Mouse (Mus musculus) liver, embryonic 11.5 days (tissue): ENCODE data around the gene Gnai1. TPM values are rescaled to one million over a fixed set of nuclear protein-coding genes. Genes with fewer than 3 reads are reported as not detected.
A peak's percentile ranks its signal among the peaks of the same experiment; 100 is the strongest.

Experiments
- ATAC-seq: fragments of 200-750 bp; cut with Nextera tagmentation; replicated peaks from 2 replicates; pipeline ENCODE4 v1.8.0; 2017; ENCODE audit warnings: moderate number of reproducible peaks, mild to moderate bottlenecking, moderate TSS enrichment, moderate library complexity; ENCODE audit not compliant: low FRiP score
- DNase-seq: peaks from one replicate; pipeline ENCODE4 v3.0.0-alpha.2; 2017; ENCODE audit warnings: low spot score
- H3K27ac ChIP-seq: fragments of 300-500 bp; sonication (generic); 2 replicates; pipeline ENCODE4 v1.5.1; 2014; ENCODE audit warnings: mild to moderate bottlenecking, low read depth, low read length, control low read depth
- H3K27me3 ChIP-seq: fragments of 300-500 bp; sonication (generic); replicated peaks from 2 replicates; pipeline ENCODE4 v1.6.1; 2014; ENCODE audit warnings: low read length, mixed read lengths; ENCODE audit not compliant: control insufficient read depth, insufficient read depth
- H3K36me3 ChIP-seq: fragments of 300-500 bp; sonication (generic); 2 replicates; pipeline ENCODE4 v1.6.1; 2014; ENCODE audit warnings: mild to moderate bottlenecking, low read length, moderate library complexity, mixed read lengths; ENCODE audit not compliant: control insufficient read depth, insufficient read depth
- H3K4me1 ChIP-seq: fragments of 300-500 bp; sonication (generic); replicated peaks from 2 replicates; pipeline ENCODE4 v1.6.1; 2014; ENCODE audit warnings: low read length, mixed read lengths; ENCODE audit not compliant: control insufficient read depth, insufficient read depth
- H3K4me2 ChIP-seq: fragments of 300-500 bp; sonication (generic); 2 replicates; pipeline ENCODE4 v1.6.1; 2014; ENCODE audit warnings: mild to moderate bottlenecking, control low read depth, moderate library complexity
- H3K4me3 ChIP-seq: fragments of 300-500 bp; sonication (generic); 2 replicates; pipeline ENCODE4 v1.5.1; 2014; ENCODE audit warnings: low read depth, low read length, control low read depth
- H3K9ac ChIP-seq: fragments of 300-500 bp; sonication (generic); 2 replicates; pipeline ENCODE4 v1.6.1; 2014; ENCODE audit warnings: low read depth, low read length, control low read depth
- H3K9me3 ChIP-seq: fragments of 300-500 bp; sonication (generic); 2 replicates; pipeline ENCODE4 v1.6.1; 2016; ENCODE audit warnings: low read length, inconsistent platforms, mixed read lengths; ENCODE audit not compliant: control insufficient read depth
- WGBS: fragments of 180-500 bp; shearing (Covaris S2); extraction: QIAGEN DNeasy Blood & Tissue Kit; methylation state at CpG from one replicate; pipeline ENCODE4 v1.1.7; 2014; 5-methylcytosine and 5-hydroxymethylcytosine counted together
- polyA plus RNA-seq: library from polyadenylated mRNA; unstranded; fragments of >200 nt; fragmentation: Nextera tagmentation; extraction: Ambion mirVana; gene quantifications from 2 replicates; pipeline ENCODE4 v1.2.1, GENCODE M21; 2014

Gene Gnai1
- polyA plus RNA-seq, result 7.4 and 7.5 TPM in 2 replicates

DNA sequence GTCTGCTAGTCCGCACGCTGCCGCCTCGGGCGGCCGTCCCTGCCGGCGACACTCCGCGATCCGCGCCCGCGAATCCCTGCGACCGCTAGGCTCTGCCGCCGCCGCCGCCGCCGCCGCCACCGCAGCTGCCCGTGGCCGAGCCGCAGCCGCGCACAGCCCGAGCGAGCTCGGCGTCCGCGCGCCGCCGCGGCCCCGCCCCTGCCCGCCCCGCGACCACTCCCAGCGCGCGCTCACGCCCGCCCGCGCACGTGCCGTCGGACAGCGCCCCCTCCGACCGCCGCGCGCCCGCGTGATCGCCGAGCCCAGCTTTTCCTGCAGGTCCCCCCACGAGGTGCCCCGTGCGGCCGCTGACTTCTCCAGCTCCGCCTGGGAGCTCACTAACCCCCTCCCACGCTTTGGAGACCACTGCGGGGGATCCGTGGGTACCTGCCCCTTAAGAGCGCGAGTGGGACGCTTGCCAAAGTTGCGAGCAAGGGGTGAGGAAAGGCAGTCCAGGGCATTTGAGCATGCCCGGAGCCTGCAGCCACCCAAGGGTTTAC lies at the start of gene Gnai1:
Gnai1 (minus strand) TSS at position 75 of the 539 bp plus-strand sequence.
- Histone ChIP-seq H3K9me3 (no peaks in the 10 kb centered on the region), H3K36me3 (no peaks in the 10 kb centered on the region), H3K27ac (no peak within 1 kb of the TSS), H3K4me2 (peak within 1 kb of the TSS; percentile 85), H3K4me1 (no peaks in the 10 kb centered on the region), H3K9ac (peak within 1 kb of the TSS; percentile 60), H3K27me3 (peaks cover 30% of the 10 kb centered on the region), H3K4me3 (peak within 1 kb of the TSS; percentile 64)
- WGBS, result 1% methylated on average over 56 of the region's 76 CpGs
- ATAC-seq (peak; percentile 85), DNase-seq (peak; percentile 73)

- no peaks in the 10 kb centered on the region for H3K9me3 ChIP-seq
- no peaks in the 10 kb centered on the region for H3K36me3 ChIP-seq
- H3K9ac ChIP-seq, result no peak overlapping the region
- H3K27ac ChIP-seq, result no peak overlapping the region
- H3K4me1 ChIP-seq, result no peaks in the 10 kb centered on the region
- H3K4me2 ChIP-seq, result no peak overlapping the region
- H3K27me3 ChIP-seq, result no peaks in the 10 kb centered on the region
- H3K4me3 ChIP-seq, result no peak overlapping the region
- ATAC-seq, result no peak
- WGBS, result 23% methylated on average over 2 of the region's 2 CpGs
- DNase-seq, result no peak
These were observed 7.7 kb upstream of the Gnai1 start for GRCm38 (mm10) chr5:18367864-18368263.

DNA sequence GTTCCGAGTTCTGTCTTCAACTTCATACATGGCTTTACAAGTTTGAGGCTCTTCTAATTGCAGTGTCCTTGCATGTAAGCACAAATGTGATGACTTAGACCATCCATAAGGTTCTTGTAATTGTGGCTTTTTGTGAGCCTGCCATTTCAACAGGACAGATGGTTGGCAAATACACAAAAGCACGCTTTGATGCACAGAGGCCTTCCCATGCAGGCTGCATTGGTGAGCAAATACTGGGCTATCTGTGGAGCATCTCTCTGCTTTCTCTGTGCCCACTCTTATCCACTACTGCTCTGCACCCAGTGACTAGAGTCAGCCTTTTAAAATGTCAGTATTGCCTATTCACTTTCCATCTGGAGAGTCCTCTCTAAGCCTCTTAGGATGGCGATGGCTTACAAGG lies 5.3 kb upstream of the Gnai1 start:
- DNase-seq (no peak), ATAC-seq (no peak)
- Histone ChIP-seq H3K4me3 (no peak overlapping the region), H3K27ac (no peak overlapping the region), H3K36me3 (no peaks in the 10 kb centered on the region), H3K4me2 (no peak overlapping the region), H3K9ac (no peak overlapping the region), H3K9me3 (no peaks in the 10 kb centered on the region), H3K27me3 (peaks cover 9% of the 10 kb centered on the region), H3K4me1 (no peaks in the 10 kb centered on the region)
- WGBS, result 85% methylated on average over 3 of the region's 3 CpGs

DNA sequence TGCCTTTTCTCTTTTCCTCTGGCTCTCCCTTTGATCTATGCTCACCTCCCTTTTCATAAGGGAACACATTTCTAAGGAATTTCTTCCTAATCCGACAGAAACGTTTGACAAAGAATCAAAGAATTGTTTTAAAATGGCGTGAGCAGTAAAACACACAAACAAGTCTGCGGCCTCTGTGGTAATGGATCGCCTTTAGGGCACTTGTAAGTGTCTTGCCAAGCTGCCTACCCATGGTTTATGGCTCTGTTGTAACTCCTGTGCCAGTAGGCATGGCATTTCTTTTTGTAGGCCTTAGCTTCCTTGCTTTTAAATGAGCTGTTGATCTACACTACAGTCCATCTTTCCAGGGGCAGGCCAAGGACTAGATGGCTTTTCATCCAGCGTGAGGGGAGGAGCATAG lies 801 bp upstream of the Gnai1 start:
- Histone ChIP-seq H3K27me3 (peaks cover 30% of the 10 kb centered on the region), H3K9ac (no peak overlapping the region), H3K4me1 (no peaks in the 10 kb centered on the region), H3K9me3 (no peaks in the 10 kb centered on the region), H3K36me3 (no peaks in the 10 kb centered on the region), H3K4me3 (peak overlapping the region; percentile 64), H3K27ac (no peak overlapping the region), H3K4me2 (peak overlapping the region; percentile 85)
- ATAC-seq (no peak), DNase-seq (no peak)
- WGBS, result 34% methylated on average over 6 of the region's 6 CpGs

GRCm38 (mm10) chr5:18359376-18360280 lies 527 bp downstream of the Gnai1 start:
- H3K9ac ChIP-seq, result peak overlapping the region; percentile 60
- H3K36me3 ChIP-seq, result no peaks in the 10 kb centered on the region
- no peak overlapping the region for H3K27ac ChIP-seq
- no peaks in the 10 kb centered on the region for H3K4me1 ChIP-seq
- ATAC-seq (peak; percentile 71), DNase-seq (peak; percentile 56)
- H3K4me2 ChIP-seq, result peak overlapping the region; percentile 85
- WGBS, result under 1% methylated on average over 75 of the region's 76 CpGs
- H3K4me3 ChIP-seq, result peak overlapping the region; percentile 64
- H3K27me3 ChIP-seq, result peaks cover 30% of the 10 kb centered on the region
- no peaks in the 10 kb centered on the region for H3K9me3 ChIP-seq

GRCm38 (mm10) chr5:18358778-18359177 lies 1.4 kb downstream of the Gnai1 start:
- WGBS, result 41% methylated on average over 6 of the region's 6 CpGs
- peak overlapping the region; percentile 85 for H3K4me2 ChIP-seq
- no peak overlapping the region for H3K9ac ChIP-seq
- no peaks in the 10 kb centered on the region for H3K9me3 ChIP-seq
- H3K27ac ChIP-seq, result no peak overlapping the region
- H3K36me3 ChIP-seq, result no peaks in the 10 kb centered on the region
- no peaks in the 10 kb centered on the region for H3K4me1 ChIP-seq
- H3K27me3 ChIP-seq, result peaks cover 30% of the 10 kb centered on the region
- ATAC-seq (no peak), DNase-seq (no peak)
- H3K4me3 ChIP-seq, result peak overlapping the region; percentile 64; the same call in 1 of the 2 replicates

DNA sequence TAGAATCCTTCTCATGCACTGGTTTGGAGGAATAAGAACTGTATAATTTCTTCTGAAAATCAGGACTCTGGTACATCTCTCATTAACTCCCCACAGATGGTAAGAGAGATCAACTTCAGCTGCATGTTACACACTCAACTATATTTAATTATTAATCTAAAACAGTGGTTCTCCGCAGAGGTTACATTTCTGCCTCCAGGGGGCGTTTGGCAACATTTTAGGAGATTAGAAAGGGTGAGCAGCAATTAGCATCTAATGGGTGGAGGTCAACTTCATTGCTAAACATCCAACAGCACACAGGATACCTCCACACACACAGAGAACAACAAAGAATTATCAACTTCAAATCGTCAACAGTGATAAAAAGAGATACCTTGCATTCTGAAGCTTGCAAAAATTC lies 2.0 kb downstream of the Gnai1 start:
- WGBS, result 15% methylated on average over 3 of the region's 3 CpGs
- DNase-seq, result no peak
- no peak overlapping the region for H3K27ac ChIP-seq
- H3K4me1 ChIP-seq, result no peaks in the 10 kb centered on the region
- ATAC-seq, result no peak
- H3K9me3 ChIP-seq, result no peaks in the 10 kb centered on the region
- no peak overlapping the region for H3K4me3 ChIP-seq
- peaks cover 30% of the 10 kb centered on the region for H3K27me3 ChIP-seq
- no peak overlapping the region for H3K4me2 ChIP-seq
- no peaks in the 10 kb centered on the region for H3K36me3 ChIP-seq
- no peak overlapping the region for H3K9ac ChIP-seq

DNA sequence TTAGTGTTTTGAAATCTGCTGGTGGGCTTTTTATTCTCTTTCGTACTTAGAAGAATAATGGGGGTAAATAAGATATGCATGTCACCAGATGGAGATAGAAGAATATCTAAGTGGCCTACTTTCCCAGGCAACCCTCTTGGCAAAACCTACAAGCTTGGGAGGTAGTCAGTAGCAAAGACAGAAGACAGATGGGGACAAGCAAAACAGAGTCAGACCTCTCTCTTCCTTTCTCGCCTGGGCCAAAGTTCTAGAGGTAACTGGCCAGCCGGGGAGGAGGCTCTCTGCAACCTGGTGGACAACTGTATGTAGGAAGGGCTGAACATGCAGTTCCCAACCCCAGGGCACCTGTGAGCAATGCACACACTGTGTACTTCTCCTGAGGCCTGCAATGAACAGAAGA lies 12.9 kb downstream of the Gnai1 start:
- H3K9me3 ChIP-seq, result no peaks in the 10 kb centered on the region
- 89% methylated on average over 3 of the region's 3 CpGs for WGBS
- H3K9ac ChIP-seq, result no peak overlapping the region
- ATAC-seq (no peak), DNase-seq (no peak)
- H3K4me3 ChIP-seq, result no peak overlapping the region
- H3K27me3 ChIP-seq, result no peaks in the 10 kb centered on the region
- no peak overlapping the region for H3K4me2 ChIP-seq
- no peaks in the 10 kb centered on the region for H3K4me1 ChIP-seq
- no peaks in the 10 kb centered on the region for H3K36me3 ChIP-seq
- H3K27ac ChIP-seq, result no peak overlapping the region
